Mouse (Mus musculus) bone marrow macrophage, adult 2 months (primary cell): ENCODE results near the gene Asic2.

Experiments used
- CTCF ChIP-seq: IDR thresholded peaks from 2 replicates; pipeline ENCODE4 v1.5.1; 2012; ENCODE audit warnings: low read depth, mild to moderate bottlenecking, low read length, moderate library complexity
- POLR2A ChIP-seq: IDR thresholded peaks from 2 replicates; pipeline ENCODE4 v1.6.1; 2012; ENCODE audit warnings: mild to moderate bottlenecking, low read depth, low read length, borderline replicate concordance

DNA sequence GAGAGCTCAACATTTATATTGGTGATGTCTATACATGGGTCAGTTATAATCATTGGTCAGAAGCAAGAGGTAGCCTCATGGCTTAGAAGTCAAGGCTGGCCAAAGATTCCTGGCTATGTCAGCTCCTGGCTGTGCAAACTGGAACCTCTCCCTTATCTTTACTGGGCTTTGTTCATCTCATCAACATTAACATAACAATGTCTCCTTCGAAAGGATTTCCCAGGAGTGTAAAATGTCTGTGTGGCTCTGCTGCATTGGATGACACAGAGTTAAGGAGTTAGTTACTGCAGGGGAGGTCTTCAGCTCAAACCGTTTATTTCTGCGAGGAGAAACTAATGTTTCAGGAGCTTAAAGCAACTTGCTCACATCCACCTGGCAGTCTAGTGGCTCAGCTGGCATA is 926.6 kb downstream of the Asic2 start:
- no peak for TF ChIP-seq CTCF
- TF ChIP-seq POLR2A = no peak
